Mouse (Mus musculus): ENCODE measurements around the gene Arpc1b.
"Not testable (repeated sequence)": the region's sequence is repeated elsewhere in the genome, so short reads cannot be mapped to it uniquely, and the experiment has no call there.

Gene Arpc1b

DNA sequence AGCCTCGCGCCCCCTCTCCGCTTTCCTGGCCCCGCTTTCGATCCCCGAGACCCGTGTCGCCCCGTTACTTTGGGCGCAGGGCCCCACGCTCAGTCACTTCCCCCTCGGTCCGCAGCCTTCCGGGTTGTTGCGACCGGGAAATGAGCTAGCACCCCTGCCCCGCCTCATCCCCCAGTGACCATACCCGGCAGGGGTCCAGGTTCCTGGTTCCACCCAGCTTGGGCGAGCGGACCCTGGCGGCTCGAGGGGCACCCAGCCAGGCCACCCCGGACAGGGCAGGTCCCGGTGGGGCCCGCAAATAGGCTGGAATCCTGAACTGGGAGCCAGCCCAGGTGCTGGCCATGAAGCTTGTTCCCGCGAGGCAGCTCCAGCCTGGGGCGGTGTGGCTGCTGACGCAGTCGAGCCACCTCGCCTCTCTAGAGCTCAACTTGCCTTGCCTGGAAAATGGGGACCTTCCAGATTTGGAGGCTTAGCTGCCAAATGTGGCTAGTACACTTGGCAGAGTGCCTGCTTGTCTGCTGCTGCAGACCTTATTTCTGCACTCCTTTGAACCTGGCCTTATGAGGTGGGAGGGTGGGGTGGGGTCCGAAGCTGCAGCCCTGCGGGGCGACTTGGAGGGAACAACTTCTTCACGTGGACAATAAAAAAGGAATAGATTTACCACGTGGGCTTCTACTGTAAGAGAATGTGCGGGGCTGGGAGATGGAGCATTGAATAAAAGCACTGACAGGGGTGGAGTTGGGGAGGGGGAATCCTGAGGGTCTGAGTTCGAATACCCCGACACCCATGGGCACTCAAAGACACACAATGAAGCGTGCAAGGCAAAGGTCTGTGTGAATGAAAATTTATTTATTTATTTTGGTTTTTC, 825 bp downstream of the Arpc1b start:
- DNase-seq (ENCODE audit: low spot score) = peak; percentile 79

GRCm38 (mm10) chr5:145115736-145116135, 1.7 kb downstream of the Arpc1b start:
- DNase-seq (ENCODE audit: low spot score) = no peak

- no peak for DNase-seq (ENCODE audit: low spot score)
These were observed 2.3 kb downstream of the Arpc1b start for GRCm38 (mm10) chr5:145116316-145116715.

DNA sequence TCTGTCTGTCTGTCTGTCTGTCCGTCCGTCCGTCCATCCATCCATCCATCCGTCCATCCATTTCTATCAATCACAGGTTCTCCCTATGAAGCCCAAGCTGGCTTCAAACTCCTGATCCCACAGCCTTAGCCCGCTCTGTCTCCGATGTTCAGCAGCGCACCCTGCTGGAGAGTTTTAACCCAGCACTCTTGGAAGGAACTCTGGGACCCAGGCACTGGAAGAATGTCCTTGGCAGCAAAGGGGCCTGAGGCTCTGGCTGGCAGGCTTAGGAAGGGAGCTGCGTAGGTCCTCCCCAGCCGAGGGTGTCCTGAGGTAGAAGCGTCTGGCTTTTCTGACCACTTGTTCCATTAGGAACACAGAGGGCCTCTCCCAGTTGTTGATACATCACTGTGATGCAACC, 2.9 kb downstream of the Arpc1b start:
- DNase-seq (ENCODE audit: low spot score) = peak; percentile 90

DNA sequence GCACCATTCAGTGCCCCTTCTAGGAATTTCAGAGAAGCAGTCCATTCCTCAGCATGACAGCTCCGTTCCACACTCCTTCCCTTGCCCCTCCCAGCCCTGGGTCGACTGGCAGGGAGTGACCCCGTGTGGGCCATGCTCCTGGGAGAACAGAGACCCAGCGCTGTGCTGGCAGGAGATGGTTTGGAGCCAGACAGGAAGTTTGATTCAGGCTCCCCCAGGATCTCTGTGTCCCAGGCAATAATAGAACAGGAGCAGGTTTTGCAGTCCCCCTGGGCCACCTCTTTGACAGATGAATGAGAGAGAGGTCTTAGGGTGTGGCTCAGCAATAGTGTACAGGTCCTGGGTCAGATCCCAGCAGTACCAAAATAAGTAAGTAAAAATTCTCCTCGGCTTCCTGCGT, 4.0 kb downstream of the Arpc1b start:
- DNase-seq (ENCODE audit: low spot score) = no peak

GRCm38 (mm10) chr5:145118461-145118860, 4.4 kb downstream of the Arpc1b start:
- no peak for DNase-seq (ENCODE audit: low spot score)

GRCm38 (mm10) chr5:145119385-145119784, 5.4 kb downstream of the Arpc1b start:
- no peak for DNase-seq (ENCODE audit: low spot score)

DNA sequence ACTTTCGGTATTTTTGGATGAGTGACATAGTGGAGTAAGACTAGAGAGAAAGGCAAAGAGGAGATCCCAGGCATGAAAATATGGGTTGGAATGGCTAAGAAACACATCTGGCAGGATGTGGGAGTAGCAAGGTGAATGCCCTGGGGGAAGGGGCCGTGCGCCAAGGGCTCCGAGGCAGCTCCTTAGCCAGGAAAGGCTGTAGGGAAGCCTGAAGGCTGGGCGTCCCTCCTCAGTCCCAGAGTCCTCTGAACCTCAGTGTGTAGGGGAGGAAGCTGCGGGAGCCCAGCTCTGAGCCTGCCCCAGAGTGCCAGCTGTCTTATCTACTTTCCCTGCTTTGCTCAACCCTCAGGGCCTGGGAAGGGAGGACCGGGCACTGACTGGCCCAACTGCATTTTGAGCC, 6.9 kb downstream of the Arpc1b start:
- DNase-seq (ENCODE audit: low spot score) = no peak

DNA sequence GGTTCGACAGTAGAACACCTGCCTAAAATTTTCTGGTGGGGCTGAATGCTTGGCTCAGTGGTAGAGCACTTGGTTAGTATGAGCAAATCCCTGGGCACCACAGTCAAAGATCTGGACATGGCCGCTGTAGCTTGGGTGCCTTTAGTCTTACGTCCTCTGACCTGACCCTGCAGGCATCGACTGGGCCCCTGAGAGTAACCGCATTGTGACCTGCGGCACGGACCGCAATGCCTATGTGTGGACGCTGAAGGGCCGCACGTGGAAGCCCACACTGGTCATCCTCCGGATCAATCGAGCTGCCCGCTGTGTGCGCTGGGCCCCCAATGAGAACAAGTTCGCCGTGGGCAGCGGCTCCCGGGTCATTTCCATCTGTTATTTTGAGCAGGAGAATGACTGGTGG, 9.4 kb downstream of the Arpc1b start:
- no peak for DNase-seq (ENCODE audit: low spot score)

DNA sequence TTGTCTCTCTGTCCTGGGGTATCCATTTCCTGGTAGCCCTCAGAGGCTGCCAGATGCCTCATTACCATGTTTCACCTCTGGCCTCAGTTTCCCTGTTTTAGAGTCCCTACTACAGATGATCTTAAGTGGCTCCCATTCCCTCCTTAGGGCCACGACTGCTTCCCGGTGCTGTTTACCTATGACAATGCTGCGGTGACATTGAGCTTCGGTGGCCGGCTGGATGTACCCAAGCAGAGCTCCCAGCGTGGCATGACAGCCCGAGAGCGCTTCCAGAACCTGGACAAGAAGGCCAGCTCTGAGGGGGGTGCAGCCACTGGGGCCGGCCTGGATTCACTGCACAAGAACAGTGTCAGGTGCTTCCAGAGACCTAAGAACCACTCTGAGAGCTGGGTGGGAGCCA, 12.6 kb downstream of the Arpc1b start:
- DNase-seq (ENCODE audit: low spot score) = no peak

DNA sequence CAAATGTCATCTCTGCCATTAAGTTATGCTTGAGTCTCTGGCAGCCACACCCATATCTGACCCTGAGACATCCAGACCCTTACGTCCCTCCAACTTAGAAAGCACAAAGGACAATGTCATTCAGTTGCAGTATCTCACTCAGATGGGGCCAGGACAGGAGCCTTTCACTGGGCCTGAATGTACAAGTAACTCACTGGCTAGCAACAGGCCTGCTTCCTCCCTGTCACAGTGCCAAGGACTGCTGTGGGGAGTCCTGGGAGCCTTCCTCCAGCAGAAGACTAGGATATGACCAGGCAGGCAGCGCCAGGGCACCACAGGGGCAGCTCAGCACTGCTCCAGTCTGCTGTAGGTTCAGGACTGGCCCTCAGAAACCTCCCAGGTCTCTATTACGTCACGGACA, 15.1 kb downstream of the Arpc1b start:
- DNase-seq (ENCODE audit: low spot score) = peak; percentile 70

DNA sequence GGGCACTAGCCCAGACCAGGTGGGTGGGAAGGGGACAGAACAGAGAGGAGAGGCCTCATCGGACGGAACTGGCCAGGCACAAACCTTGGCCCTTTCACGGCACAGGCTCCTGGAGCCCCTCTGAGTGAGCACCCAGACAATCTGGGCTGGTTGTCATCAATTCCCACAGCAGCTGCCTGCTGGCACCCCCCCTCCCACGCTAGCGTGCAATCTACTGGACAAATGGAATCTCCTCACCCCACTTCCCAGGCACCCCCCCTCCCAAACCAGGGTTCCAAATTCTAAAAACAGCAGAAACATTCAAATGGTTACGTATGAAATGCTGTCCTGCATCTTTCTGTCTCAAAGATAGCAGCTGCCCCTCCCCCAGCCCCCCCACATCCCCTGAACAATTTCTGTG, 15.8 kb downstream of the Arpc1b start:
- not testable (repeated sequence) for DNase-seq (ENCODE audit: low spot score)

DNA sequence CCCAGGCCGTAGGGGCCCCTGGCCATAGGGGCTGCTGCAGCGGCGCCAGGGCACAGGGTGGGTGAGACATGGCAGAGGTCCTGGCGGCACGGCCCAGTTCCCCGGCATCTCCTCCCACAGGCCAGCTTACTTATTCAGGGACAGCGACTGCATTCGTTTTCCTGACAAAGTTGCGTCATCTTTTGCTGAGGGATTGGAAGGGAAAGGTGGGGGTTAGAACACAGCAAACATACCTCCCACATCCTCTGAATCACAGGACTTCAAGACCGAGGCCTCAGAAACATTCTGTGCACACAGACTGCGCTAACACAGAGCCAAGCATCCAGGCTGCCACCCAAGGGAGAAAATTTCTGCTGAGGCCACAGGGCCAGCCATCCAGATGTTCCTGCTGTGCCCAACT, 16.2 kb downstream of the Arpc1b start:
- peak; percentile 65 for DNase-seq (ENCODE audit: low spot score)

GRCm38 (mm10) chr5:145130995-145131394, 17.0 kb downstream of the Arpc1b start:
- no peak for DNase-seq (ENCODE audit: low spot score)

DNA sequence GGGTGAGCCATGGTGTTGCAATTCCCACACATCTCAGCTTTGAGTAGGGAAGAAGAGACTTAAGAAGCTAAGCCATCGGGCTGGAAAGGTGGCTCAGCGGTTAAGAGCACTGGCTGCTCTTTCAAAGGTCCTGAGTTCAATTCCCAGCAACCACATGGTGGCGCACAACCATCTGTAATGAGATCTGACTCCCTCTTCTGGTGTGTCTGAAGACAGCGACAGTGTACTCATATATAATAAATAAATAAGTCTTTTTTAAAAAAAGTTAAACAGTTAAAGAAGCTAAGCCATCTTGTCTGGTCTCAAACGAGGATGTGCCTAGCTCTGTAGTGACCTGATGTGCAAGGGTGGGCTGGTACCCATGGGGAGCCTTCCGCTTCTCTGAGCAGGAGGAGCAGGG, 19.3 kb downstream of the Arpc1b start:
- not testable (repeated sequence) for DNase-seq (ENCODE audit: low spot score)

DNA sequence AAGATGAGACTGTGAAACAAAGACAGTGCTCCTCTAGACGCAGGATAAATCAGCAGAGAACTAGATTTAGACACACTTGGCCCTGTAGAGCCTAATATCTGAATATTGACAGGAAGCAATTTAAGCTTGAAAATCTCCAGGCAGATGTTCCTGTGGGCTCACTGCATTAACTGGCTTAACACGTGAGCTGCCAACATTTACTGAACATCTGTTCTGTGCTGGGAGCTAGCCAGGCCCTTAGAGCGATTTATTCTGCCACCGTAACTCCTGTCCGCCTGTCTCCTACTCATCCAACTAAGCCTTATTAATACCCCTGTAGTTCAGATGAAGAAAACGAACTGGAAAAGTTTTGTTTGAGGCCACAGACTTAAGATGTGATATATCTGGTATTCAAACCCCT, 24.8 kb downstream of the Arpc1b start:
- no peak for DNase-seq (ENCODE audit: low spot score)

DNA sequence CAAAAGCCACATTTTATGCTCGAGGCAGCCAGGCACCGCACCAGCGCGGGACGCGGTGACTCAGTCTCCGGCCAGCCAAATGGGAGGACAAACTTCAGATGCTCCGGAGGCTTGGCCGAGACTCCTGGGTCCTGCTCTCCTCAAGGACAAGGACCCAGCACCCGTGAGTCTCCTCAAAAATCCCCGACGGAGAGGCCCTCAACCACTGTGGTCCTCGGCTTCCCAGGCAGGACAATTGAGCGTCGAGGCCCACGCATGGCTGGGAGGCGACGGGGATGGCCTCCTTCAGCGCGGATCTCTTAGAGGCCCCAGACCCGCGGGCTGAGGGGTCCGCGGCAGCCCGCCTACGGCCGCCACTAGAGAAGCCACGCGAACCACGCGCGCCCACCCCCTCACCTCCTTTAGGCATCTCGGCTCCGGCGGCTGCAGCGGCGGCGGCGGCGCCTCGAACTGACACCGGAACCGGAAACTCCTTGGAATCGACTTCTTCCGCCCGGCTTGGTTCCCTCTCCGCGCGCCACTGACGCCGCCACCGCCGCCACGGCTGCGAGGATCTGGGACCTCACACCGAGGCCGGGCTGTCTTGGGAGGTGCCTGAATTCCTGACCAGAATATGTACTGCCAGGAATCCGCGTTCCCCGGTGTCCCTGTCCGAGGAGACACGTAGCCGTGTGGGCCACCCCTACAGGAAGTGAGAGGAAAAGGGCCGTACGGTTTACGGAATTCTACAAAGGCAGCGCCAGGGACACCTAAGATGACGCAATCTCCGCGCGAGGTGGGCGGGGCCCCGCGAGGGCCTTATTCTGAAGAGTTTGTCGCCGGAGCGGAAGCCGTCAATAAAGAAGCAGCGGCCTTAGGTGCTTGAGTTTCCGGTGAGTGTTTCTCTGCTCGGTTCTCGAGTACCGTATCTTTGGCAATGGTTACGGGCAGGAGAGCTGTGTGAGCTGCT, 25.8 kb downstream of the Arpc1b start, which contains the start of the genes Pdap1 and Bud31:
Gene Pdap1 (minus strand): TSS at position 668 of the 949 bp plus-strand sequence.
Gene Bud31 (plus strand): TSS at position 792 of the 949 bp plus-strand sequence.
- DNase-seq (ENCODE audit: low spot score) = peak; percentile 97

GRCm38 (mm10) chr5:145140611-145141010, 26.6 kb downstream of the Arpc1b start:
- no peak for DNase-seq (ENCODE audit: low spot score)

GRCm38 (mm10) chr5:145147748-145148147, 33.7 kb downstream of the Arpc1b start:
- no peak for DNase-seq (ENCODE audit: low spot score)

DNA sequence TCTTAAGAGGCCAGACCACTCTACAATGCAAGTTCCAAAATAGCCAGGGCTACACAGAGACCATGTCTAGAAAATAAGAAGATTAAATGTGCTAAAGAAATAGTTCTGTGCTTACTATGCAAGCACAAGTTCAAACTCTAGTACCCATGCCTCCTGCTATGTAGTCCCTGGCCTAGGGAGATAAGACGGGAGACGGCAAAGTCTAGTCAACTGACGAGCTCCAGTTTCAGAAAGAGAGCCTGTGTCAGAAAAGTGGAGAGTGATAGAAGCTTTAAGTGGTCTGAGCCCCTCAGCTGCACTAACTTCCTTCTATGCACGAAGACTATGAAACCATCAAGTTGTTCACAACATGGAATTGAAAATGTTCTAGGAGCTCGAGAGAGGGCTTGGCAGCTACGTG, 35.3 kb downstream of the Arpc1b start:
- DNase-seq (ENCODE audit: low spot score) = no peak

GRCm38 (mm10) chr5:145152690-145153089, 38.7 kb downstream of the Arpc1b start:
- DNase-seq (ENCODE audit: low spot score) = no peak

DNA sequence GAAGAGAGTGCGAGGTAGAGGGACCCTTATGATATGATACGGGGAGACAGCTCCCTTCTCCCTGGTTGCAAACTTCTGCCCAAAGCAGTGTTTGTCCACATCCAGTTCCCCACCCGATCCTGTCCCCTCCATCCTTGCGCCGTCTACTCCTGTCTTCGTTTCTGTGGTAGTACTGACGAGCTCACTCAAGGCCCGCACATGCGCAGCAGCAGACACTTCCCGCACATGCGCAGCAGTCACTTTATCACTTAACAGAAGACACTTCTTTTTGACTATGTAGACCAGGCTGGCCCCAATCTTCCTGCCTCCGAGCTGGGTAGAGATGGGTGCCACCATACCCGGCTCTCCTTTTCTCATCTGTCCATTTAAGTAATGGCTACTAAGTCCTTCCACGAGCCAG, 47.3 kb downstream of the Arpc1b start:
- no peak for DNase-seq (ENCODE audit: low spot score)

DNA sequence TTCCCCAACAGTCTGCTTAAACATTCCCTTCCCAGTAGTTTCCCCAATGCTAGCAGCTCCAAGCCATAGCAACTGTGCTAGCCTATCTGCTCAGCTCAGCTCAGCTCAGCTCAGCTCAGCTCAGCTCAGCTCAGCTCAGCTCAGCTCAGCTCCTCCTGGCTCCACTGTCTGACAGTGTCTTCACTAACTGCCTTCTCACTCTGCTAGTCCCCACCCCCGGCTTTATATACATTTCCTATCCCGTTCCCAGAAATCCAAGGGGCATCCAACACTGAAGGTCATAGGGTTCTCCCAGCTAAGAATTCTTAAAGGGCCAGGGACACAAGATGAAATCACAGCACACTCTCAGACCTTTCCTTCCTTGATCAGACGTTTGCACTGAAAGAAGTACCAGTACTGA, 50.7 kb downstream of the Arpc1b start:
- DNase-seq (ENCODE audit: low spot score) = no peak

All from testis, postnatal 10 days (tissue).